Mouse (Mus musculus) neural tube, embryonic 10.5 days (tissue): ENCODE results near the gene Dnah7c.
A peak's percentile ranks its signal among the peaks of the same experiment; 100 is the strongest.

Source experiments
- DNase-seq: peaks from one replicate; pipeline ENCODE4 v3.0.0-alpha.2; 2017; ENCODE audit warnings: low spot score; ENCODE audit errors: extremely low spot score

Gene Dnah7c

DNA sequence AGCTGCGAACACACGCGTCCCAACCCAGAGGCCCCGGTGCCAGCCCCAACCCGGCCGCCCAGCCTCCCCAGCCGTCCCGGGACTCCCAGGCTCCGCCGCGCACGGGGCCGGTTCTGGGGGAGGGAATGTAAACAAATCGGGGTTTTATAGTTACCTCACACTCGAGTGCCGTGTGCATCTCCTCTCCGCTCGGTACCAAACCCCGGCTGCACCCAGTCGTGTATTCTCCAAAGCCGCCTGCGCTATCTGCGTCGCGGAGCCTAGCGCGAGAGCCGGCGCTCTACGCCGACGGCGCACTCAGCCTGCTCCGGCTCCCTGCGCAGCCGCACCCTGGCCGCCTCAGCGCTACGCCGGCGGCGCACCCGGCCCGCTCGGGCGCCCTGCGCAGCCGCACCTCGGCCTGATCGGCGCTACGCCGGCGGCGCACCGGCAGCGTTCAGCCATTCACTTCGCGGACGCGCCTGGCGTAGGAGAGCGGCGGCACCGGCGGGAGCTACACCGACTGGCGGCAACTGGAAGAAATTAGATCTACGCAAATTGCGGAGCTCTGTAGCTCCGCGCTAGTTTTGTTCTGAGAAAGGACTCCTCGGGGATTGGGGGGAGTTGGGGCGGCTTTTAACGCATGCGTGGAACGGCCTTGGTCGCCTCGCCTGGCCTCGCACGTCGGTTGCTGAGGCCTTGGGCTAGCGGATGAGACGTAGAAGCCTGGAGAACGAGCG is 428.1 kb downstream of the Dnah7c start:
- peak; percentile 98 for DNase-seq

DNA sequence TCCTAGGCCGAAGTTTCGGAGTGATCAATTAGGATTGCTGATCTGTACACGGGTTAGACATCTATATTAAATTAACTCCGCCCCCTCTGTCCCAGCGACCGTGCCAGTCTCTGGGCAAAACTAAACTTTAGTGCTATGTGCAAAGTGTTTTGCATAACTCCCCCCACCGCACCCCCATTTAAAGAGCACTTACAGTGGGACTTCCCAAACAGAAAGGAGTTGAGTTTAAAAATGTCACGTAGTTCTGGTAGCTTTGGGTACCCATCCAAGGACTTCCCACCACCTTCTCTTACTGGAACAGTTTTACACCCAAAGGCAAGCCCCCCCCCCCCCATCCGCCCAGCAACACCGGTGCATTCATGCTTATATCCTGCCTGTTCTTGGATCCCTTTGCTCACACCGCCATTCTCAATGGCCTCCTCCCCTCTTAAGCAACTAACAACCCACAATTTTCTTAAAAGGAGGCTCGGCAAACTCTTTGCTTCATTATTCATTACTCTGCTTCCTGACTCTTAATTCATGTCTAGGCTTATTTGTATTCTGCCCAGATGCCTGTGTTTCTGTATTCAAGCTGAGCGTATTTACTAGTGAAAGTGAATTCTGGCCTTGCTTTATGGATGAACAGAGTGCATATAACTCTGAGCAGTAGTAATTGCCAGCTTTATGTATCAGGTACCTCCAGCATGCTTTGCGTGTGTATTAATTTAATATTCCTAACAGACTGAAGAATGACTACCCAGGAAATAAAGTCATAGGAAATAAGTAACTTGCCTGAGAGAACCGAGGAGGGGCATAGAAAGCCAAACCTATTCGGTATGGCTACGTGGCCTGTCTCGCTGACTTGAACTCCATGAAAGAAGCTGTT is 428.9 kb downstream of the Dnah7c start:
- no peak for DNase-seq

- DNase-seq, result no peak
These were observed 431.1 kb downstream of the Dnah7c start for GRCm38 (mm10) chr1:46856498-46856897.
